Mouse (Mus musculus) ES-E14 (cell line): ENCODE measurements at regions not wholly inside any gene's neighbourhood (a gene's known extent, or its start where the extent isn't known, plus 50 kb on each side); places are given as distances from the start of the nearest gene placed in this dataset.

ENCODE experiments used
- HCFC1 ChIP-seq: IDR thresholded peaks from 2 replicates; pipeline ENCODE4 v1.6.1; 2012; ENCODE audit warnings: low read length, inconsistent platforms, borderline replicate concordance; ENCODE audit not compliant: insufficient read depth
- ZC3H11A ChIP-seq: IDR thresholded peaks from 2 replicates; pipeline ENCODE4 v1.6.1; 2012; ENCODE audit warnings: low read depth, mild to moderate bottlenecking, inconsistent platforms, low read length, borderline replicate concordance
- ZNF384 ChIP-seq: IDR thresholded peaks from 2 replicates; pipeline ENCODE4 v1.6.1; 2012; ENCODE audit warnings: low read depth, low read length, inconsistent platforms

DNA sequence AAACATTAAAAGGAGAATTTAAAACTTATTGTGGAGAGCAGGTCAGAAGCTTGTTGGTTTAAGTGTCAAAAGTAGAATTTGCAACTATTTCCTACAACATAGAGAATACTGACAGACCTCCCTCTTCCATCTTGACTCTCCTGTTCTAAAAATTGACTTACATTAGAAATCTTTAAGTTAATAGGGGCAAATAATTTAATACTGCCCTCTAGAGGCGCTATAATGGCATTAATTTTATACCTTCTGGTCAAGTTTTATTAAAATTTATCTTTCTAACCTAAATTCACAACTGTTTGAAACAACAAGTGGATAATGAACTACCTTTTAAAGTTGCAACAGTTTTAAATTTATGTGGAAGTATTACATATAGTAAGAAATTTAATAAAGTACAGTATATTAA, 587.5 kb upstream of the Arrdc3 start:
- no peak for TF ChIP-seq ZNF384
- no peak for TF ChIP-seq ZC3H11A
- no peak for TF ChIP-seq HCFC1
